Mouse (Mus musculus): ENCODE measurements around the gene Nek7. TPM values are rescaled to one million over a fixed set of nuclear protein-coding genes. Genes with fewer than 3 reads are reported as not detected.

Nek7 gene
- total RNA-seq, 2 experiments from 2014 or later, result 25.1 to 26.5 TPM

DNA sequence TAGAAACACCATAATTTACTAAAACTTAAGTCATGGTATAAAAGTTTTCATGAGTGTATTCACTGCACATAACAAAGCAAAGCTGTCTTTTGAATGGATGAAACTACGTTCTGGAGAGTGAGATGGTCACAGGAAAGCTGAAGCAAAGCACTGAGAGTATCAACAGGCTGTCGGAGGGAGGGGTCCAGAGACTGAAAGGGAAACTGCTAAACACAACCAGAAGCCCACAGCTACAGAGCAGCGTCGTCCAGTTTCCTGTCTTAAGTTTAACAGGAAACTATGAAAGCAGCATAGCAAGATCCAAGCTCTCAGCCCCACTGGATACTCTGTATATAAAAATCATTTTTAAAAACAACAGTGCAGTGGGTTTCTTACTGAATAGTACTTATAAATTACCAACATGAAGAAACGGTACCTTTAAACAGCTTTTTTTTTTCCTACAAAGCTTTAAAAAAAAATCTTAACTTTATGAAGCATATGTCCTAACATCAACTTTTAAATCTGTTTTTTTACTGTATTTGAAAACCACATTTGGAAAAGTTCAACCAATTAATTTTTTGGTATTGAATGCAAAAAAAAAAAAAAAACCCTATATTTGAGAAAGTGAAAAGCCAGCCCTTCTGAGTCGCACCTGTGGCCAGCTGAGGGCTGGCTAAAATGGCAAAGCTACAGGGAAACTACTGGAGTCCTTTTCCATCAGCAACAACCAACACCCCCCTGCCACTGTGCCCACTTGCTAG is 102.4 kb downstream of the Nek7 start:
- peak; percentile 84 for ATAC-seq (replicated peaks; ENCODE audit: poor library complexity, severe bottlenecking)

- ATAC-seq (replicated peaks; ENCODE audit: poor library complexity, severe bottlenecking), result peak; percentile 72
Observed at GRCm38 (mm10) chr1:138516946-138517345, 103.0 kb downstream of the Nek7 start.

- no peak for ATAC-seq (replicated peaks; ENCODE audit: poor library complexity, severe bottlenecking)
Observed at GRCm38 (mm10) chr1:138515362-138515761, 104.6 kb downstream of the Nek7 start.

DNA sequence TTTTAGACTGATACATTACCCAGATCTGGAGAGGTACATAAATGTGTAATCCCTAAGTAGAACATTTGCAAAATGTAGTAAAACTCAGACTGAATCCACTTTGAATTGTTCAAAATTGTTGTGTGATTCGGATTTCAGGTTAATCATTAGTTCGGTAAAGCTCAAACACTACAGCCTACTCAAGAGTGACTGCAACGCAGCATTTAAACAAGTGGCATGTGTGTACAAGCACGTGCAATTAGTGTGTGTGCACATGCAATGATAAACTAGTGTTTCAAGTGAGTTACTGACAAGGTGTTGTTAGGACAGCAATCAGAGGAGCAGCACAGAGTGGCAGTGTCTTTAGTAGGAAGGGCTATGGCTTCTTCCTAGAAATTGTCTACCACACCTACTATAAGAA is 106.0 kb downstream of the Nek7 start:
- no peak for ATAC-seq (replicated peaks; ENCODE audit: poor library complexity, severe bottlenecking)

DNA sequence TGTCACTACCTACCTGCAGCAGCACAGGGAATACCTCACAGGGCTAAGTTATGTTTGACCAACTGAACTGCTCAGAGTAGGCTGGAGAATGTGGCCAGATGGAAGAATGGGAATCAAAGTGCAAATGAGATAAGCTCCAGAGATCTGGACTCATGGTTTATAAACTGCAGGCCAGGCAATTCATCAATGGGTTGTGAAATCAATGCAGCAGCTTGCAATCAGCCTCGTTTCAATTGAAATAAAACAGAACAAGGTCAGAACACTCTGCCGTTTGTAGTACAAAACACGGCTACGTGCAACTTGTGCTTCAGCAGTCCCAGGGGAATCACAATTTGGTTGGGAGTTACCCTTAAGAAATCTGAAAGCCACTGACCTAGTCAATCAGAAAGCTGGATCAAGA is 109.4 kb downstream of the Nek7 start:
- ATAC-seq (replicated peaks; ENCODE audit: poor library complexity, severe bottlenecking), result no peak

GRCm38 (mm10) chr1:138507446-138508043 is 112.4 kb downstream of the Nek7 start:
- no peak for ATAC-seq (replicated peaks; ENCODE audit: poor library complexity, severe bottlenecking)

DNA sequence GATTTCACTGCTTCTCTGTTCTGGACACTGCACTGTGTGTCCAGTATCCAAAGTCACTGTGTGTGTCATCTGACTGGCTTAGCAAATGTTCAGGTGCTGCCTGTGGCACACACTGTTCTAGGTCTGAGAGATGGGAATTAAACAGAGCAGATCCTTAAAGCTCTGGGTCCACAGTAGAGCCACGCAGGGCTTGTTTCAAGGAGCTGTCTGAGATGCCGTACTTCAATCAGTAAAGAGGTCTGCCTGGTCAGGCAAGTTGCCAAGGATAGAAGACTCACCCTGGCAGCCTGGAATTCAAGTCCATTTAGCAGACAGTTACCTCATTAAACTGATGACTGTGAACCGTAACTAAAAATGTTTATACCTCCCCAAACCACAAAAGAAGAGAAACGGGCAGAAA is 112.9 kb downstream of the Nek7 start:
- no peak for ATAC-seq (replicated peaks; ENCODE audit: poor library complexity, severe bottlenecking)

DNA sequence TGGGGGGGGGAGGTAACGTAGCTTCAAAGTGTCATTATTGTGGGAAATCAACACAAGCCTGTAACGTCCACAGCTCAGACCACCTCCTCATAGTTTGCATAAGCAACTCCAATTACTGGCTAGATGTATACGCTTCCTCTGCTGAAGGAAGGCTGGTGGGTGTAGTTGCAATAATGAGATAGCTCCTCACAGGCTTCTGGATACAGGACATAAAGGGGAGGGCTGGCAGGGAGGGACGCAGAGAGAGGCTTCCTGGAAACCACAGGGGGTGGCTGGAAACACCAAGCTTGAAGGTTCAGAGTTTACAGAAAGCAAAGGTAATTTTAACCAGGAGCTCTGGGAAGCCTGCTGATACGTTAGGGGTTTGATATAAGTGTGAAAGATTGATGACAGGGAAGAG is 115.7 kb downstream of the Nek7 start:
- ATAC-seq (replicated peaks; ENCODE audit: poor library complexity, severe bottlenecking), result no peak

GRCm38 (mm10) chr1:138500691-138501090 is 119.2 kb downstream of the Nek7 start:
- ATAC-seq (replicated peaks; ENCODE audit: poor library complexity, severe bottlenecking), result no peak

DNA sequence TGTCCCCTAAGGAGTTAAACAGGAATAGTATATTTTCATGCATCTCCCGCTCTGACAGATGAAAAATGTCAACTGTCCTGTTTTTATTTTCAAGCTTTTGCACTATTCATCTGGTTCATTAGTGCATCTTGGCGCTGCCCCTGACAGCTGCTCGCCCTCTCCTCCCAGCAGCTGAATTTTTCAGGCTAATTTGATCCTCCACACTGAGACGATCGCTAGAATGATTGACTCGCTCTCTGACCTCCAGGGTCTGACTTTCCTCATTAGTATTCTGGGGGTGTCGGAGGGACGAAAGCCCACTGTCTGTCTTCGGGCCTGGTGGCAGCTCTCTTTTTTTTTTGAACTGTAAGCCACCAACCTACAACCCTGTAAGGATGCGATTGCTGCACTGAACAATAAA is 119.8 kb downstream of the Nek7 start:
- no peak for ATAC-seq (replicated peaks; ENCODE audit: poor library complexity, severe bottlenecking)

DNA sequence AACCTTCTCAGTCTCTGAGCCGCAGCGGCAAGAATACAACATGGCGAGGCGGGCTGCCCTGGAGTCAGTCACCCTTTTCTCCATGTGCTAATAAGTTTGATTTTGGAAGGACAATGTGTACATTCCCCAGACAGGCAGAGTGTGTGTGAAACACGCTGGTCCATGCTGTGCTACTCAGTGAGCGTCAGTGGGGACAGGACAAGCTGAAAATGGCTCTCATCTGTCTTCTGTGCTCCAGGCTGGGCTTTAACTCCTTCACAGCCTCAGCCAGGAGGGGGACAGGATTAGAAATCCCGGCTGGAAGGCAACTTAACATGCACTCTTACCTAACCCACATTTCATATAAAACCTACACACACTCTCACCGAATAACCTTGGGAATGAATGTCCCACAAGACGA is 120.5 kb downstream of the Nek7 start:
- no peak for ATAC-seq (replicated peaks; ENCODE audit: poor library complexity, severe bottlenecking)

DNA sequence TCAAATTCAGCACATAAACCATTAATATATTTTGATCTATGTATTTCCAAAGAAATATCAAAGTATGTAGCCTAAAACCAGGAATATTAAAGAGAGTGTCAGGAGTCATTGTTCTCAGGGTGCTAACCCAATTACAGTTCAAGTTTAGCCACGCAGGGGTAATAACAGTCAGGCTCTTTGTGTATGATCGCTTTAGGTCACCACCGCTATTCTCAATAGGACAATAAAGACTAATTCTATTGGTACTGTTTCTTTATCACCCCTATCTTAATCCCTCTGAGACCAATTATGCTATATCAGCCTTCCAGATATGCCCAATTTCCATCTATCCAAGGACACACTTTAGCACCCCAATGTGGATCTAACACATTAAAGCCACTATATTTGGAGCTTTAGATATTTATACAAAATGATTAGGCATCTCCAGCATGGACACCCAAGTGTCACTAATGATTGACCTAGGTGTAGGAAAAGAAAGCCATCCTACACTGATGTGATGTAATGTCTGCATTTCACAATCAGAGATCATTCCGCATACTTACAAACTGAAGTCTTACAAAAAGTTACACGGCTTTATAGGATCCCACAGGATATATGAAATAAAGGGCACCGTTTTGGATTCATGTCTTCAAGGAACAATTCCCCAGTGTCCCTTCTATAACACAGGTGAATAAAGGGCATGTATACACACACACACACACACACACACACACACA is 128.4 kb downstream of the Nek7 start:
- no peak for ATAC-seq (replicated peaks; ENCODE audit: poor library complexity, severe bottlenecking)

GRCm38 (mm10) chr1:138487569-138487968 is 132.4 kb downstream of the Nek7 start:
- no peak for ATAC-seq (replicated peaks; ENCODE audit: poor library complexity, severe bottlenecking)

DNA sequence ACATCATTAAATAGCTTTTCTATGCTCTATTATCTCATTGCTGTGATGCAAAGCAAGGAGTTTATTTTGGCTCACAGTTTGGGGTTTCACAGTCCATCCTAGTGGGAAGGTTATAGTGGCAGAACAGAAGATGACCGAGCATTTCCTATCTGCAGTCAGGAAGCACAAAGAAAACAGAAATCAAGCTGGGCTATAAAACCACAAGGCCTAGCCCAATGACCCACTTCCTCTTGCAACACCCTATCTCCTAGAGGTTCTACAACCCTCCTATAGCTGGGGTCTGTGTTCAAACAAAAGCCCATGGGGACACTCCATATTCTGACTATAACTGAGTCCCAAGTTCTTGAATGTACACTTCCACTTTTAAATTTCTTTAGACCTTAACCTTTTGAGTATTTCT is 139.2 kb downstream of the Nek7 start:
- ATAC-seq (replicated peaks; ENCODE audit: poor library complexity, severe bottlenecking), result peak; percentile 81

DNA sequence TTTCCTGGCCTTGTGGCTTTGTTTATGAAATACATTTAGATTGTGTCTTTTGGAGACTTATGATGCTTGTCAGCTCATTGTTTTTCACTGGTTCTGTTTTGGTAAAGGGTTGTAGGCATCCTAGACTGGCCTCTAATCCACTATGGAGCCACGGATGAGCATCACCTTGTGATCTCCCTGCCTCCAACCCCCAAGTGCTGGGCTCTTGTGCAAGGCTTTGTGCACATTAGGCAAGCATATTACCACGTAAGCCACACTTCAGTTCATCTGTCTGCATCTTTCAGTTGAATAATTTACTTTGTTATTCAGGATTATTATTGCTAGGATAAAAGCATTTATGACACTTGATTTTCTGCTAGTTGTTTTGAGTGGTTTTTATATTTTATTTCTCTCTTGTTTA is 154.6 kb downstream of the Nek7 start:
- ATAC-seq (replicated peaks; ENCODE audit: poor library complexity, severe bottlenecking), result peak; percentile 94

DNA sequence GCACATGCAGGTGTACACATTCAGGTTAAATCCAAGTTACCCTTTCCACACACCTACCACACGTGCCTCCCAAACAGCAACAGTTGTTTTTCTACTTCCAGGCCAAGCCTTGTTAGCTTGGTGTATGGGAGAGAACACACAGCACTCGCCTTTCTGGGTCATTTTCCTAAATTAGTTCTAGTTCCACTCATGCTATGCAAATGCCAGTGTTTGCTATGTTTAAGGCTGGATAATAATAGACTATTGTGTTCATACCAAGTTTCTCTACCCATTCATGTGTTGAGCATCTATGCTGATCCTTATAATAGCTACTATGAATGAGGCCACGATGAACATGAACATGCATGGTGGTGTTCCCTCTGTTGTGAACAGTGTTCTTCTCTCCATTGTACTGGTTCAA is 158.5 kb downstream of the Nek7 start:
- ATAC-seq (replicated peaks; ENCODE audit: poor library complexity, severe bottlenecking), result no peak

GRCm38 (mm10) chr1:138449476-138449851 is 170.5 kb downstream of the Nek7 start:
- ATAC-seq (replicated peaks; ENCODE audit: poor library complexity, severe bottlenecking), result no peak

DNA sequence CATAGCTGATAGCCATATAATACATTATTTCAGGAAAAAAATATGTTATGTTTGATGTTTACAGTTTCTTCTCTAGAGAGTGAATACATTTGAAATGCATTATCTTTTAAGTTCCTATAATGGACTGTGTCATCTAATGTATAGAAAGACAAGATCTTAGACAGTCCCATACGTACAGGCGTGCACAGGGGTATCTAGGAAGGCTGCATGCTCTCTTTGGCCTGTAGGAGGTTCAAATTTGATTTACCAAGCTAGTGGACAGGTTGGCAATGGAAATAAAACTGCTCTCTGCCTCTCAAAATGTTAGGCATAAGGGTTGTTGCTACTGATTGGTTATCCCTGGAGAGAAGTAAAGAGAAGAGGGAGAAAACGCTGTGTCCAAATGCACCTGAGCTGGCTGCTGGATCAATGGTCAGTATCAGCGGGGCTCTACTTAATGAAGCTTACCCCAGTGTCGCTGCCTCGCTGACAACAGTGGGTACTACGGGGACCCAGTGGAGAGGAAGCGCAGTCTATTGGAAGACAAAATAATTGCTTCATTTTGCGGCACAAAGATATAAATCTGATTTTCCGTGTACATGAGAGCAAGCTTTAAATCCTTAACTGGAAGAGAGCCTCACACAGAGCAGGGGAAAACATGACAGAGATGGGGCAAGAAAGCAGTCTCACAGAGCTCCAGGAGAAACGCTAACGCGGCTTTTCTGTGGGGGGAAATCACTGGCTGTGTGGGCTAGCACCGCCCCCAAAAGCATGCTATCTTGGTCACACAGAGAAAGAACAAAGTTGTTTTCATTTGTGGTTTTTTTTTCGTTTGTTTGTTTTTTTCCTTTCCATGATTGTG is 171.1 kb downstream of the Nek7 start:
- ATAC-seq (replicated peaks; ENCODE audit: poor library complexity, severe bottlenecking), result no peak

DNA sequence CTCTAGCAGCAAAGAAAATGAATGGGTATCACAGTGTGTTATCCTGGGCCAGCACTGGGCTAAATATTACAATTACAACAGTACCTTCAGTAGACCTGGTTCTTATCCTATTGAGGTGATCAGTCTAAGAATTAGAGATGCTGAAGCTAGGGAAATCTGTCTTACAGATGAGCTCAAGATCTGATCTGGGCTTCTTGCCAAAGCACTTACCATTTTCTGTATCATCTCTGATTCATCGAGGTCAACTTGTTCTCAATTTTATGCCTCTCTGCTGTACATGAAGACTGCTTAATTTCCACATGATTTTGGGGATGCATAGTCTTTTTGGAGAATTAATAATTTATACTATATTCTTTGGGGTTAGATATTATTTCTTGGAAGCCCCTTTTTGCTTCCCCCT is 173.1 kb downstream of the Nek7 start:
- ATAC-seq (replicated peaks; ENCODE audit: poor library complexity, severe bottlenecking), result no peak

Data from granulocyte monocyte progenitor cell, adult 5-6 weeks (primary cell).